Mouse (Mus musculus) heart, postnatal 14 days (tissue): ENCODE data around the gene Abcc12. TPM values are rescaled to one million over a fixed set of nuclear protein-coding genes. Genes with fewer than 3 reads are reported as not detected.
A peak's percentile ranks its signal among the peaks of the same experiment; 100 is the strongest.

Experiments used
- DNase-seq, 2 experiments: peaks; one replicate each; pipeline ENCODE4 v3.0.0; 2021 to 2022
- intact Hi-C: fragments of 180-260 bp; cut with DNase I; formaldehyde crosslinking; loops from one replicate; pipeline ENCODE4 v1.15.1; 2025
- long read RNA-seq, 2 experiments: library from polyadenylated mRNA; stranded (forward); transcript quantifications; one replicate each; pipeline ENCODE4 v2.0.0; 2021
- total RNA-seq, 2 experiments: library from RNA; stranded (reverse); gene quantifications; 2 replicates each; pipeline ENCODE4 v1.2.3; 2021

The Abcc12 gene
- under 1 TPM in 1 of 2 experiments, not detected in 1; 0.10 TPM for total RNA-seq
- long read RNA-seq, experiment 1: 0 reads
- long read RNA-seq, experiment 2: 0 reads

DNA sequence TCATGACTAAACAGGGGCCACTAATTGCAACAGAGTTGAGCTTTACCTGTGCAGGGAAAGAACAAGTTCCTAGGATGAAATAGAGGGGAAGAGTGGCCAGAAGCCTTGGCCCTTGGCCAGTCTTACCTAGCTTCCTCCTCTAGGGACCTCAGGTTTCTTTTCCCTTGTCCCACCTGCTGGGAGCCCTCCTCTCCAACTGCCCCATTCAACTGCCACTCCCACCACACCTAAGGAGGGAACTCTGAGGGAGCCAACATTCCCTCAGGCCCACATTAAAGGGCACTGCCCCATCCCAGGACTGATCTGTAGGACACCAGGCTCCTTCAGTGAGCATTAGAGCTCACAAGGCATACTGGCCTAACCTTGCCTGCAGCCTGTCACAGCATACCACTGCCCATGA, at the start of gene Abcc12:
Gene Abcc12, minus strand, starts transcription at position 229 of the 400 bp plus-strand sequence.
- intact Hi-C loops: loop anchor here (5.0 to 10.0 kb wide), 4 partner anchors 43 to 1126 kb away; no protein-coding TSS in a partner anchor
- DNase-seq: no peak

DNA sequence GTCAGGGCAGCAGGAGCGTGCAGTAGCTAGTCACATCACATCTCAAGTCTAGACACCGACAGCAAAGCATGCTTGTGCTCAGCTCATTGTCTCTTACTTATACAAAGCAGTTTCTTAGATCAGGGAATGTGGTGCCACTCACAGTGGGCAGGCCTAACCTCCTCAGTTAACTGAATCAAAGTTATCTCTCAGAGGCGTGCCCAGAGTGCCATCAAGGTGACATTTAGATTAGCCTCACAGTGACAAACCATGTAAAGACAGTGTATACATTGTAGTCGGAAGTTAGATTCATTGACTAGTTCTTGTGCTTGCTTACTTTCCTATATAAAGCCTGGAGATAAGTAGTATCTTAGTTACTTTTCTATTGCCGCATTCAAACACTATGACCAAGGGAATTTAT, 49.7 kb upstream of the Abcc12 start:
- intact Hi-C loops: no loop called here

DNA sequence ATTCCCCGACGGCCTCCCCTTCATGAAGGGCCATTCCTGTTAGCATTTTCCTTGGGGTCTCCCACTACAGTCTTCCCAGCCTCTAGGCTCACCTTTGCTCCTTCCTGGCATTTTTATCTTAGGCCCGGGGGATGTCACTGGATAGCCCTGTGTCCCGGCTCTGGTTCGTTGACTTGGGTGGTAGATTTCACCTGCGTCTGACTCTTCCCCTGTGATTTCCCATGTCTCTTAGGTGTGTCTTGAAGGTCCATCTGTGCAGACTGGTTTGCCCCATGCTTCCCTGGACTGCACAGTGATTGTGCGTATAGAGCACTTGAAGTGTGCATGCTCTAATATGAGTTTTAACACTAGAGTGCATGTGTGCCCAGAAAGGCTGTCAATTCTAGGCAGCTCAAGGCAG, 44.4 kb upstream of the Abcc12 start:
- no peak for DNase-seq
- intact Hi-C loops: loop anchor here (5.0 kb wide), 1 partner anchor 117 kb away; no protein-coding TSS in a partner anchor

More for the DNA sequence above, 49.7 kb upstream of the Abcc12 start:
- DNase-seq: no peak

DNA sequence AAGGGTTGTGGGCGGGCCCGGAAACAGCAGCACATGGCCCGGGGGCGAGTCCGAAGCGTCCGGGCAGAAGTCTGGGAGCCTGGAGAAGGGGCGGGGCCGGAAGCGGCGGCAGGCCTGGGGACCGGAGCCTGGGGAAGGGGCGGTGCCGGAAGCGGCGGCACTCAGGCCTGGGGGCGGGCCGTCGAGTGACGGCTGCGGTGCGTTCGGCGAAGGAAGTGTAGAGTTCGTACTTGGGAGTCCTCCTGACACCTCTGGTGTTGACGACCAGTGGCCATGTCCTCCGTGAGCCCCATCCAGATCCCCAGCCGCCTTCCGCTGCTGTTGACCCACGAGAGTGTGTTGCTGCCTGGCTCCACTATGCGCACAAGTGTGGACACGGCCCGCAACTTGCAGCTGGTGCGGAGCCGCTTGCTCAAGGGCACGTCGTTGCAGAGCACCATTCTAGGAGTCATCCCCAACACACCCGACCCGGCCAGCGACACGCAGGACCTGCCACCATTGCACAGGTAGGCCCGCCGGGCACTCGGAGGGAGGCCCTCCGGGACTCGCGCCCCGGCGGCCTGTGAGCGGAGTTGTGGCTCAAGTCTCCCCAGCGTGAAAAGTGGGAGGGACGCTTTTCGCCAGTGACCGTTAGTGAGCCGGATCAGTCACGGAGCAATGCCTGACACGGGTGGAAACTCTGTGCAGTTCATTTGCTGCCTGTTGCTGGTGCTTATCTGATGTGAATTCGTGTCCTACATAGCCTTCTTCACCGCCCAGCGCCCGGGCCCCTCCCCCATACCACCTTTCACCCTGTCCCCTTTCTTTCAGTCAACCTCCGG, 43.6 kb upstream of the Abcc12 start, which contains the start of gene Lonp2:
Gene Lonp2, plus strand, starts transcription at position 133 of the 821 bp plus-strand sequence.
- peak; percentile 99 for DNase-seq
- intact Hi-C loops: no loop called here

DNA sequence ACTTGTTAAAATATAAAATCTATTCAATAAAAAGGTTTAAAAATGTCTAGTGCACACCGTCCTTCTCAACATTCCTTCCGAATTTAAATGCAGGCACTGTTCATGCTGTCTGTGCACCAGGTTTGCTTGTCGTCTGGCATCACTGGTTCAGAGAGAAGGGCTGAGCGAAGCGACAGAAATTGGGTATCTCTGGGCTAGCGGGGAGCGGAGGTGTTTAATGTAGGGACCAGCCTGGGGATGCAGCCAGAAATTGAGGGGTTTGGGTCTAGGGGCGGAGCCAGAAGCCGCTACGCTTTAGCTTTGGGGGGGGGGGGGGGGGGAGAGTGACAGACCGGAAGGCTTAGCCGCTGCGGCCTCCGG, 43.0 kb upstream of the Abcc12 start:
- no peak for DNase-seq
- intact Hi-C loops: no loop called here

DNA sequence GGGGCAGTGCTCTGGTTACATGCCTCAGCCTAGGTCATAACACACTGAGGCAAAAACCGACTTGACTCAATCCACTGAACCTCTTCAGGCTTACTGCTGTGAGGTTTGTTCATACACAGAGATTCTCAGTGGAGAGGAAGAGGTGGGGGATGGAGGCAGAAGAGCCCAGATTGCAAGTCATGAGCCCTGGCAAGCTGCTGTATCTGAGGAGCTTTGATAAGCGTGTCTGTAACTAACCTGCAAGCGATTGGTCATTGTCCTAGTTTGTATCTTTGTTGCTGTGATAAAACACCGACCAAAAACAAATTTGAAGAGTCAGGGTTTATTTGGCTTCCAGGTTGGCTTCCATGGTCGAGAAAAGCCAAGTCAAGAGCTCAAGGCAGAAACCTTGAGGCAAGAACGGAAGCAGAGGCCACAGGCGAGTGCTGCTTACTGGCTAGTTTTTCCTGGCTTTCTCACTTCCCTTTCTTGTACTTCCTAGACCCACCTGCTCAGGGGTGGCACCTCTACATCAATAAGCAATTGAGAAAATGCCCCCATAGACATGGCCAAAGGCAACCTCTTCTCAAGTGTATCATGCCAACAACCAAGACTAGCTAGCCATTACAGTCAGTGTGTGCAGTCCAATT, 37.4 kb upstream of the Abcc12 start:
- no peak for DNase-seq
- intact Hi-C loops: no loop called here

DNA sequence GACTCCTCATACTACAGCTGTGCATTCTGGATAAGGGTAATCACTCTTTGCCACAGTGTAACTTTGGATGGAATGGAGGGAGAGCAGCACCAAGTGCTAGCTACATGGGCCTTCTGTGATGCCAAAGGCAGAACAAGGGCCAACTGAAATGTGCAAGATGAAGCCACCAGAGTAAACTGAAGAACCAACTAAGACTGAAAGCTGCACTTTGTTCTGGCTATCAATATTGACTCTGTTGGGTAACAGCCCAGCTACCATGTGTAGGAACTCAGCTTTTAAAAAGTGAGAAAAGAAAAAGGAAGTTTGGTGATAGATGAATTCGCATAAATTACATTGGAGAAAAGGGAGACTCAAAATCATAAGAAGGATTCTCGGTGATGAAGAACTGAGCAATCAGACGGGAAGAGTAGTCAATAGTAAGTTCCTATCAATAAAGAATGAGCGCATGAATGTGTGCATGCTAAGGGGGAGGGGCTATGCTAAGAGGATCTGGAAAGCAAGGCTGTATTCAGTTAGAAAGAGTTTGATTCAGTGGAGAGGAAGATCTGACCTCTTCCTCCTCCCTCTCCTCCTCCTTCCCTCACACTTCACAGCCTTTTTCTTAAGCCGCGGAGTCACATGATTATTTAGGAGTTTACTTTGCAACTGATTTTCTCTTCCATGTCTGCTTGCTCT, 34.7 kb upstream of the Abcc12 start:
- no peak for DNase-seq
- intact Hi-C loops: no loop called here

DNA sequence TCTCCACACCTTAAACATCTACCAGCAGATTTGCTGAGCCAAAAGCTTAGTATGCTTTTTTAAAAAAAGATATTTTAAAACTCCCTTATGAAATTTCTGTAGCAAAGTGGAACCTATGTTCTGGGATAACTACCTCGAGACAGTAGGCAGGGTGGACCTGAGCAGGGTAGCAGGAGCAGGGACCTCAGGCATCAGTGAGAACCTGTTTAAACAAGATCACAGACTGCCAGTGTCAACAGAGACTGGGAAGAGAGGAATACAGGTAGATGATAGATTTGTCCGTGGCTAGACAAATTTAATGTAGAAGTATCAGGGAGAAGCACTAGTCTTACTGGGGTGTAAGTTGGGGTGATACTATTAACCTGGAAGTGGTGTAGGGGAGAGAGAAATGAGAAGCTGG, 33.3 kb upstream of the Abcc12 start:
- intact Hi-C loops: no loop called here
- DNase-seq: no peak

DNA sequence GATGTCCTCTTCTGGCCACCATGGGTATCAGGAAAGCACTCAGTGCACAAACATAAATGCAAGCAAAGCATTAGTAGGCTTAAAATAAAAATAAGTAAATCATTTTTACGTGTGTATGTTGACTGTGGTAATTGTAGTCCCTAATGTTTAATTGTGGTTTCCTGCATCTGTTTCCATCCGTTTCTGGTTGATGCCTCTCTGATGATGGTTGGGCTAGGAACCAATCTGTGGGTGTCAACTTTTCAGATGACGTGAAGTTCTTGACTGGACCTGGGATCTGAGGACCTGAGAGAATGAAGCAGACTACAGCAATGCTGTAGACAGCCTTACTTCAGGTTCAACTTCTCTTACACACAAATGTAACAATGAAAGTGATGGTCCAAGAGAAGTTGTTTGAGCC, 24.2 kb upstream of the Abcc12 start:
- DNase-seq: no peak
- intact Hi-C loops: no loop called here

DNA sequence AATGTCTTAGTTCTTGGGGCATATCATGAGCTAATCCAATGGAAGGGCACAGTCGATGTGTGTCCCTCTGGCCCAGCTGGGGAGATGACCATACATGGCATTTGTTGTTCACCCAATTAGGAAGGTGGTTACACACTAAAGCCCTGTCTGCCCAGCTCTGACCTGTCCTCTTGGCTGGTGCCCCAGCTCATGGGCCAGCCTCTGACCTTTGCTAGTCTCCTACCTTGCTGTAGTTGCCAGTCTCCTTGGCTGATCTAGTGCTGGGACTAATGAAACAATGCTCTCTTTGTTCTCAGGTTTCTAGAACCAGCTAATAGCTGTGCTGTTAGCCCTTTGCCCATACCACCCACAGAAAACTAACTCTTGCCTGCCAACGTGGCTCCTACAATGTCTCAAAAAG, 22.7 kb upstream of the Abcc12 start:
- intact Hi-C loops: no loop called here
- no peak for DNase-seq

DNA sequence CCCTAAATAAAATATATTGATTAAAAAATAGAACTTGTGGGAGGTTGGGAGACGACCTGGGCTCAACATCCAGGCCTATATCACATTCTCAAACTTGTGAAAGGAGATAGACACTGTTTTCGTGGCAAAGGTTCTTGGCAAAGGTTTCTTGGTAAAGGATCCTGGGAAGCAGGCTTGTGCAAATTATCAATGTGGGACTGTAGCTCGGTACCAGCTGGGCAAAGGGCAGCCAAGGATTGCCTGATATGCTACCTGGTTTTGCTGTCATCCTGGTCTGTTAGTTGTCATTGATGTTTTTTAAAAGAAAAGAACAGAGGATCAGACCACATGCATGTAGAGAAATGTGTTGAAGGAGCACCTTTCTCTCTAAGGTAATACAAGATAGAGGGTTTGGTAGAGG, 19.8 kb upstream of the Abcc12 start:
- intact Hi-C loops: no loop called here
- no peak for DNase-seq

DNA sequence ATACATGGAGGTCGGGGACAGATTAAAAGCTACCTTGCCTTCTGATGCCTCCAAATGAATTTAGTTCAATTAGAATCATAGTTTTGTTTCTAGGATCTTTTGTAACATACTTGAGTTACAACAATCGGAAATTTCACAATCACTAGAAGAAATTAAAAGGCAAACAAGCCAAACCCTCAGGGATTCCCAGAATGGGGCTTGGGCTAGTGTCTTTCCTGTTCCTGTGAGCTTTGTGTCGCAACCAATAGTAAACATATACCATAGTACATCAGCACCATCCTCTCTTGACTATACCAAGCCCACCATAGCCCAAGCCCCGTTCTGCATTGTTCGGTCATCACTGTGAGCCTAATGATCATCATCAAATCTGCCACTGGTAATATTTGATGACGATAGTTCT, 18.8 kb upstream of the Abcc12 start:
- DNase-seq: no peak
- intact Hi-C loops: no loop called here

DNA sequence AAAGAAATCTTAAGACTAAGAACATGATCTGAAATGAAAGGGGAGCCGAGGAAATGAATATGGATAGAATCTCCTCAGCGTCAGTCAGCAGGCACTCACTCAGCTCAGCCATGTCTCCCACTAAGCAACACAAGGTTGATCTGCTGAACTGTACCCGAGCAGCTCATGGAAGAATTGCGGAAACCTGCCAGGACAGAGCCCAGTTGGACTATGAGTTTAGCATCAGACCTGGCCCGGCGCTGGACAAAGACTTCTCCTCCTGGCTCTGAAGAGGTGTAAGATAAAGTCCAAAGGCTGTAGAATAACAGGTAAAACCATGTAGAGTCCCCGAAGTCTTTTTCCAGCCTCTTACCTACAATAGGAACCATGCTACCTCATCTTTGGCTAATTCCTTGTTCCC, 17.2 kb upstream of the Abcc12 start:
- no peak for DNase-seq
- intact Hi-C loops: no loop called here

DNA sequence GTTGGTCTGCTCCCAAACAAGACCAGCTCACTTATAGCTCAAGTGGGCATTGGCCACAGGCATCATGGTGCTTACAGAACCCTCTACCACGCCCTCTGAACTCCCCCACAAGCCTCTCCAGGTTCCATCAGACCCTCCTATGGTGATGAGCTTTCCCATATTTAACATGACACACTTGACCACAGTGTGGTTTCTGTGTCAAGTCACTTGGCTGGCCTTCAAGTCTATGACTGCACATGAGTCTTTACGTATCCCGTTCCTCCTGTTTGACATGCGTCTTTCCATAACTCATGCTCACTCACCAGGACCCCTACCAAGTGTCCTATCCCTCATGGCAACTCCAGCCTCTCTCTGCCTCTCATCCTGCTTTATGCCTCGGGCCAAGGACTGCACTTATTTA, 15.2 kb upstream of the Abcc12 start:
- intact Hi-C loops: no loop called here

DNA sequence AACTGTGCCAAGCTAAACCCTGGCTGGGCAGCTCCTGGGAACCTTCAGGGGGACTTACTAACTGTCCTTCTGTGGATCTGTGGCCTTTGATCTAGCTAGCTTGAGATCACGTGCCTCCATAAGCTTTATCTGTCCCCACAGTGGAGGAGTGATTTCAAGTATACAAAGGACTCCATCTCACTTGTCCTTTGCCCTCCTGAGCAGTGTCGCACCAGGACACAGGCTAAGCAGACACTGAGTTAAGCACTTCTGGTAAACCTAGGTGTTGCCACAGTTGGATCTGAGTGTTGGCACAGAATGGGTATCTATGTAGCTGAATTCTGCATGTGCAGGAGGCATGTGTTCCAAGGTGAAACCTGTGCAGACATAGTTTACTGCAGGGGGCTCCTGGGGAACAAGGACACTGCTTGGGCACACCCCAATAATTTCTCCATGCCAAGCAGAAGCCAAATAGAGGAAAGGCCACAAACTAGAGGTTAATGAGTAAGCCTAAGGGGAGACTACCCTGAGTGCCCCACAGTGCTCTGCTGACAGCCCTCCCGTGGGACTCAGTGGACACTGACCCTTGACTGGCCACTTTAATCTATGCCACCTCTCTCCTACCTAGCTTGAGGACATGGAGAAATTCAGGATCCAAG, 13.8 kb upstream of the Abcc12 start:
- DNase-seq: no peak
- intact Hi-C loops: no loop called here

More for the DNA sequence above, 15.2 kb upstream of the Abcc12 start:
- no peak for DNase-seq

DNA sequence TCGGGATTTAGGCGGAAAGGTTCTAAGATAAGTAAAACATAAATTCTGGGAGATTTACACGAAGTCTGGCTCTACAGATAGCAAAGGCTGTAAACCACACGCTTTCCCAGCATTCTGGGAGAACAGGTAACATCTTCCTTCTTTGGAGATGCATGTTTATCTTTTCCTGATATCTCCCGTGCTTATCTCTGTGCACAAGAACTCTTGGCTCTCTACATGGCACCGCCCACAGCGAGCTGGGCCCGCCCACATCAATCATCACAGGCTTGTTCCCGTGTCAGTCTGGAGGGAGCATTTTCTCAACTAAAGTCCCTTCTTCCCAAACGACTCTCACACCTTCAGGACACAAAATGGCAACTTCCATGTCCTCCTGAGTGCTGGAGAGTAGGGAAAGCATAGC, 12.6 kb upstream of the Abcc12 start:
- DNase-seq: no peak
- intact Hi-C loops: no loop called here

DNA sequence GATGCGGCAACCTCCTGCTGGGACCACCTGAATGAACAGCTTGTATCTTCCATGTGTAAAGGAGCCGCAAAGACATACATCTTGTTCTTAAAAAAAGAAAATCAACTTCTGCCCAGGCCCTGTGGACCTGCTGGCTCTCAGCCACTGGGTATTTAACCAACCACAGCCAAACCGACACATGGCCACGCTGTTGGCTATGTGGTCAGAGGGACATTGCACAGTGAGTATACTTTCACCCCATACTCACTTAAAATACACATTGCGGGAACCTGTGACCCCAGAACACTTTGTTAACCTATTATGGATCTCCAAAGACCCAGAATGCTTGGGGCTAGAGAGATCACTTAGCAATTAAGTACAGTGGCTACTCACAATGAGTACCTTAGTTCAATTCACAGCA, 7.9 kb upstream of the Abcc12 start:
- DNase-seq: no peak
- intact Hi-C loops: loop anchor here (5.0 to 10.0 kb wide), 3 partner anchors 319 to 1134 kb away; no protein-coding TSS in a partner anchor

DNA sequence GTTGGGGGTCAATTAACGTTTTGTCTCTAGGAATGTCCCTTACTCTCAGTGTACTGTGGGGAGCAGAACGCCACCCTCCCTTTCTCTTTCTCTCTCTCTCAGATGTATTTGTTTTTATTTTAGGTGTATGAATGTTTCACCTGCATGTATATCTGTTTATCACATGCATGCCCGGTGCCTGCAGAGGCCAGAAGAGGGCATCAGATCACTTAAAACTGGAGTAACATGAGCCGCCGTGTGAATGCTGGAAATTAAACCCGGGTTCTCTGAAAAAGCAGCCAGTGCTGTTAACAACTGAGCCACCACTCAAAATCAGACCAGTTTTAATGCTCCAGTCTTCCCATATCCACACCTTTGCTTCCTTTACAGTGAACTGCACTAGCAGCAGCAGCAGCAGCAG, 6.2 kb upstream of the Abcc12 start:
- intact Hi-C loops: loop anchor here (5.0 to 10.0 kb wide), 3 partner anchors 321 to 1132 kb away; no protein-coding TSS in a partner anchor
- DNase-seq: no peak

DNA sequence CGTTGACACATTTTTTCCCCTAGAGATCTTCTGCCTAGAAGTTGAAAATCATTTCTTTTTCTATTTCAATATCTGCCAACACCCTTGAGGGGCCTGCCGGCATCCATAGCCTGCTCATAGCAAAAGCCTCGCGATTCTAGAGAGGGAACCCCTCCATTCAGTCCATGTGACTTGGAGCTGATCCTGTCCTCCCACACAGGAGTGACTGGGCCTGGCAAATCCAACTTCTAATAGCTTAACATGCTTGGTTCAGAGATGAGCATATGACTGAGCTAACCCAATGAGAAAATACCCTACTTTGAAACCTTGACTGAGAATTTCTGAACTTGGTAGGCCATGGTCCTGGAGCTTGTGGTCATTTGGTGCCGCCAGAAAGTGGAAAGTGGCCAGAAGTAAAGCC, 5.6 kb upstream of the Abcc12 start:
- intact Hi-C loops: loop anchor here (5.0 to 10.0 kb wide), 3 partner anchors 321 to 1131 kb away; no protein-coding TSS in a partner anchor
- DNase-seq: no peak

DNA sequence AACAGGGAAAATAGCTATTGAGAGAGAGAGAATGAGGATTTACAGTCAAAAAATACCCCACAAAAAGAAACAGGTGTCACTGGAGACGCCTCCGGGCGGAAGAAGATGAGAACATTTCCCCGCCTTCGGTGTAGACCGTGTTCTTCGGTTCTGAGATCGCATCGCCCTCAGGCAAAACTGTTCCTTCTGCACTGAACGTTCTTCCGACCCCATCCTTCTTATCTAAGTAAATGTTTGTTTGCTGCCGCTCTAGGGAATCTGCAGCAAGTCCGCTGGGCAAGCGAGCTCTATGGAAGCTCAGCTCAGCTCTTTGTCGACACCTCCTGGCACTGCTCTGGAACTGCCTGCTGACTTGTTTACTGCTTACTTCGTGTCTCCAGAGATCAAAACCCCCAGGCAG, 5.0 kb upstream of the Abcc12 start:
- DNase-seq: peak; percentile 70 to 78
- intact Hi-C loops: loop anchor here (1.0 to 10.0 kb wide), 5 partner anchors 322 to 1131 kb away; partner anchors contain the start of gene Neto2
